Mouse (Mus musculus) embryonic facial prominence, embryonic 11.5 days (tissue): ENCODE results near the gene Inka1. TPM values are rescaled to one million over a fixed set of nuclear protein-coding genes. Genes with fewer than 3 reads are reported as not detected.

ENCODE experiments used
- ATAC-seq: fragments of 200-750 bp; cut with Nextera tagmentation; replicated peaks from 2 replicates; pipeline ENCODE4 v1.8.0; 2017; ENCODE audit warnings: low read depth; ENCODE audit not compliant: insufficient number of reproducible peaks, low FRiP score, low TSS enrichment
- DNase-seq: peaks from one replicate; pipeline ENCODE4 v3.0.0-alpha.2; 2015; ENCODE audit warnings: low spot score
- H3K27ac ChIP-seq: fragments of 300-500 bp; sonication (generic); replicated peaks from 2 replicates; pipeline ENCODE4 v1.5.1; 2014; ENCODE audit warnings: mild to moderate bottlenecking, low read depth, low read length, control low read depth
- H3K27me3 ChIP-seq: fragments of 300-500 bp; sonication (generic); 2 replicates; pipeline ENCODE4 v1.6.1; 2014; ENCODE audit warnings: mild to moderate bottlenecking, low read length, moderate library complexity, mixed read lengths; ENCODE audit not compliant: control insufficient read depth, insufficient read depth
- H3K36me3 ChIP-seq: fragments of 300-500 bp; sonication (generic); replicated peaks from 2 replicates; pipeline ENCODE4 v1.6.1; 2014; ENCODE audit warnings: low read depth, mild to moderate bottlenecking, low read length, moderate library complexity, mixed read lengths; ENCODE audit not compliant: control insufficient read depth, insufficient read depth
- H3K4me1 ChIP-seq: fragments of 300-500 bp; sonication (generic); 2 replicates; pipeline ENCODE4 v1.6.1; 2014; ENCODE audit warnings: low read length, mixed read lengths; ENCODE audit not compliant: control insufficient read depth, insufficient read depth
- H3K4me2 ChIP-seq: fragments of 300-500 bp; sonication (generic); 2 replicates; pipeline ENCODE4 v1.6.1; 2014; ENCODE audit warnings: low read depth, mild to moderate bottlenecking, control low read depth, low read length, moderate library complexity
- H3K4me3 ChIP-seq: fragments of 300-500 bp; sonication (generic); 2 replicates; pipeline ENCODE4 v1.5.1; 2014; ENCODE audit warnings: low read depth, low read length, control low read depth
- H3K9ac ChIP-seq: fragments of 300-500 bp; sonication (generic); replicated peaks from 2 replicates; pipeline ENCODE4 v1.6.1; 2014; ENCODE audit warnings: mild to moderate bottlenecking, control low read depth, low read length
- H3K9me3 ChIP-seq: fragments of 300-500 bp; sonication (generic); replicated peaks from 2 replicates; pipeline ENCODE4 v1.6.1; 2016; ENCODE audit warnings: mild to moderate bottlenecking, low read length, inconsistent platforms, mixed read lengths; ENCODE audit not compliant: control insufficient read depth
- WGBS: fragments of 180-500 bp; shearing (Covaris S2); extraction: QIAGEN DNeasy Blood & Tissue Kit; methylation state at CpG from one replicate; pipeline ENCODE4 v1.1.7; 2014; 5-methylcytosine and 5-hydroxymethylcytosine counted together
- polyA plus RNA-seq: library from polyadenylated mRNA; unstranded; fragments of >200 nt; fragmentation: Nextera tagmentation; extraction: Ambion mirVana; gene quantifications from 2 replicates; pipeline ENCODE4 v1.2.1, GENCODE M21; 2014

Gene Inka1
- polyA plus RNA-seq, 1 experiment from 2014 or later = 101 TPM

DNA sequence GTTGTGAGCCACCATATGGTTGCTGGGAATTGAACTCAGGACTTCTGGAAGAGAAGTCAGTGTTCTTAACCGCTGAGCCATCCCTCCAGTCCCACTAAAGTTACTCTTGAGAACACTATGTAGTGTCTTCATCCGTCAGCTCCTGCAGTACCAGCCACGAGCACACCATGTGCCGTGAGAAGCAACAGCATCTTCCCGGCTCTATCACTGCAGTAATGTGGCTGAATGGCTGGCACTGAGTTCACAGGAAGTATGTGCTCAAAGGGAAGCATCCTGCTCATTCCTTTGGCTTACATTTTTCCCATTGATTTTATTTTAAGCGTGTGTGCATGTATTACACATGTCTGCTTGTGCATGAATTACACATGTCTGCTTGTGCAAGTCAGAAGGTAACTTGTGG is 18.2 kb downstream of the Inka1 start:
- WGBS = 93% methylated on average over 6 of the region's 6 CpGs
- H3K27ac ChIP-seq = no peak overlapping the region
- no peak for ATAC-seq
- H3K36me3 ChIP-seq = no peaks in the 10 kb centered on the region; the same call in 1 of the 2 replicates
- no peaks in the 10 kb centered on the region for H3K9me3 ChIP-seq
- no peak overlapping the region for H3K4me2 ChIP-seq
- H3K27me3 ChIP-seq = no peaks in the 10 kb centered on the region
- no peak overlapping the region for H3K9ac ChIP-seq
- H3K4me1 ChIP-seq = no peaks in the 10 kb centered on the region
- no peak overlapping the region for H3K4me3 ChIP-seq
- DNase-seq = no peak

DNA sequence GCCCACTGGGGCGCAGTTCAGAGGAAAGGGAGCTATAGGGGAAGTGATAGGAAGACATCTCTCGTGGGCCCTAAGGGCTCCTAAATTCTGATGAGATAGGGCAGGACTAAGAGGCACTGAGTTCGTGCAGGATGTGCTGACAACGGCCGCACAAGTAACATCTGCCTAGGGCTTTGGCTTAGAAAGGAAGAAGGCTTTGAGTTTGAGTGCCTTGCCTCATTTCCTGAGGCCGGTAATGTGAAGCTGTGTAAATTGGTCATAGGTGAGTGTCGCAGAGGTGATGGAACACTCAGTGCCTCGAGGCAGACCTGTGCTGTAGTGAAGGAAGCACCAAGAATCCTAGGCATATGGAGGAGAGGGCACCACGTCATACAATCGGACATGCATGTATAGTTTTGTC is 19.0 kb downstream of the Inka1 start:
- WGBS = 85% methylated on average over 10 of the region's 10 CpGs
- Histone ChIP-seq H3K4me2 (no peak overlapping the region), H3K9ac (no peak overlapping the region), H3K36me3 (no peaks in the 10 kb centered on the region; the same call in none of the 2 replicates), H3K27ac (no peak overlapping the region), H3K27me3 (no peaks in the 10 kb centered on the region), H3K4me1 (no peaks in the 10 kb centered on the region), H3K9me3 (no peaks in the 10 kb centered on the region), H3K4me3 (no peak overlapping the region)
- DNase-seq = no peak
- ATAC-seq = no peak

- WGBS = 91% methylated on average over 9 of the region's 9 CpGs
- no peaks in the 10 kb centered on the region for H3K27me3 ChIP-seq
- no peak overlapping the region for H3K9ac ChIP-seq
- no peak overlapping the region for H3K27ac ChIP-seq
- no peaks in the 10 kb centered on the region for H3K4me1 ChIP-seq
- H3K36me3 ChIP-seq = peaks cover 2% of the 10 kb centered on the region
- ATAC-seq (no peak), DNase-seq (no peak)
- H3K9me3 ChIP-seq = no peaks in the 10 kb centered on the region
- no peak overlapping the region for H3K4me3 ChIP-seq
- H3K4me2 ChIP-seq = no peak overlapping the region
These were observed 21.0 kb downstream of the Inka1 start for GRCm38 (mm10) chr9:107964681-107965080.

DNA sequence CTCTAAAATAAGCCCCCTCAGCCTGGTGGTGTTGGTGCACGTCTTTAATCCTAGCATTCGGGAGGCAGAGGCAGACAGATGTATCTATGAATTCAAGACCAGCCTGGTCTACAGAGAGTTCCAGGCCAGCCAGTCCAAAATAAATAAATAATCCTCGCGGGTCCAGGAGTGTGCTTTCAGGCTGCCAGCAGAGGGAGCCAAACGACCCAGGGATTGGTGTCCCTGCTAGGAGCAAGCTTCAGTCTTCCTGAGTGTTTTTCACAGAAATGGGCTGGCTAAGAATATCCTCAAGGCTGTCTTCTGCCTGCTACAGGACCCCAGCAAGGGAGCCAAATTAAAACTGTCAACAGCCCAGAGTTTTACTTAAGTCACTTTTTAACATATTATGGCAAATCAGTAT is 22.0 kb downstream of the Inka1 start:
- no peak overlapping the region for H3K4me2 ChIP-seq
- H3K27ac ChIP-seq = no peak overlapping the region
- WGBS = 12% methylated on average over 5 of the region's 5 CpGs
- no peak overlapping the region for H3K4me3 ChIP-seq
- DNase-seq (peak; percentile 92), ATAC-seq (peak; percentile 24)
- no peak overlapping the region for H3K9ac ChIP-seq
- H3K27me3 ChIP-seq = no peaks in the 10 kb centered on the region
- peaks cover 2% of the 10 kb centered on the region for H3K36me3 ChIP-seq
- H3K9me3 ChIP-seq = no peaks in the 10 kb centered on the region
- H3K4me1 ChIP-seq = no peaks in the 10 kb centered on the region

GRCm38 (mm10) chr9:107962916-107963315 is 22.8 kb downstream of the Inka1 start:
- H3K9ac ChIP-seq = no peak overlapping the region
- WGBS = 91% methylated on average over 9 of the region's 9 CpGs
- H3K4me1 ChIP-seq = no peaks in the 10 kb centered on the region
- no peak for ATAC-seq
- H3K4me3 ChIP-seq = no peak overlapping the region
- no peak for DNase-seq
- H3K27me3 ChIP-seq = no peaks in the 10 kb centered on the region
- no peak overlapping the region for H3K4me2 ChIP-seq
- H3K27ac ChIP-seq = no peak overlapping the region
- H3K36me3 ChIP-seq = peaks cover 2% of the 10 kb centered on the region
- no peaks in the 10 kb centered on the region for H3K9me3 ChIP-seq

GRCm38 (mm10) chr9:107961881-107962280 is 23.8 kb downstream of the Inka1 start:
- Histone ChIP-seq H3K4me2 (no peak overlapping the region), H3K9ac (peak overlapping the region; percentile 22; the same call in 1 of the 2 replicates), H3K27me3 (no peaks in the 10 kb centered on the region), H3K27ac (no peak overlapping the region), H3K9me3 (no peaks in the 10 kb centered on the region), H3K4me3 (no peak overlapping the region), H3K4me1 (no peaks in the 10 kb centered on the region), H3K36me3 (peaks cover 2% of the 10 kb centered on the region)
- DNase-seq (peak; percentile 29), ATAC-seq (no peak)
- 63% methylated on average over 5 of the region's 5 CpGs for WGBS

- H3K36me3 ChIP-seq = peaks cover 2% of the 10 kb centered on the region
- H3K4me2 ChIP-seq = no peak overlapping the region
- peak overlapping the region; percentile 22; the same call in 1 of the 2 replicates for H3K9ac ChIP-seq
- H3K27me3 ChIP-seq = no peaks in the 10 kb centered on the region
- no peaks in the 10 kb centered on the region for H3K9me3 ChIP-seq
- ATAC-seq = no peak
- H3K4me1 ChIP-seq = no peaks in the 10 kb centered on the region
- WGBS = 89% methylated on average over 10 of the region's 10 CpGs
- no peak overlapping the region for H3K27ac ChIP-seq
- no peak for DNase-seq
- H3K4me3 ChIP-seq = no peak overlapping the region
These were observed 24.3 kb downstream of the Inka1 start for GRCm38 (mm10) chr9:107961351-107961762.

- WGBS = 83% methylated on average over 4 of the region's 4 CpGs
- no peak overlapping the region for H3K4me2 ChIP-seq
These were observed 24.8 kb downstream of the Inka1 start for GRCm38 (mm10) chr9:107960928-107961327.

More at GRCm38 (mm10) chr9:107960928-107961327, 24.8 kb downstream of the Inka1 start:
- Histone ChIP-seq H3K9ac (no peak overlapping the region), H3K4me3 (no peak overlapping the region), H3K9me3 (no peaks in the 10 kb centered on the region), H3K27me3 (no peaks in the 10 kb centered on the region), H3K27ac (no peak overlapping the region), H3K36me3 (peaks cover 2% of the 10 kb centered on the region), H3K4me1 (no peaks in the 10 kb centered on the region)
- ATAC-seq = no peak
- DNase-seq = peak; percentile 39
